Mouse (Mus musculus) MN1 (cell line): ENCODE data around the gene Akt1.

Experiments used
- DNase-seq: peaks from one replicate; pipeline ENCODE4 v3.0.0-alpha.2; 2016; ENCODE audit warnings: low spot score

Akt1 gene

GRCm38 (mm10) chr12:112660576-112661326, 13.9 kb downstream of the Akt1 start:
- no peak for DNase-seq

- DNase-seq, result peak; percentile 50
These were observed 15.6 kb downstream of the Akt1 start for GRCm38 (mm10) chr12:112659109-112659508.

GRCm38 (mm10) chr12:112658619-112659018, 16.1 kb downstream of the Akt1 start:
- peak; percentile 49 for DNase-seq

GRCm38 (mm10) chr12:112654076-112654475, 20.6 kb downstream of the Akt1 start:
- no peak for DNase-seq

- DNase-seq, result peak; percentile 90
These were observed 21.4 kb downstream of the Akt1 start for GRCm38 (mm10) chr12:112653157-112653824.

- DNase-seq, result no peak
These were observed 22.8 kb downstream of the Akt1 start for GRCm38 (mm10) chr12:112651778-112652439.

- no peak for DNase-seq
These were observed 26.6 kb downstream of the Akt1 start for GRCm38 (mm10) chr12:112648081-112648480.

GRCm38 (mm10) chr12:112646139-112646538, 28.5 kb downstream of the Akt1 start:
- no peak for DNase-seq

- no peak for DNase-seq
These were observed 29.7 kb downstream of the Akt1 start for GRCm38 (mm10) chr12:112644855-112645506.

- DNase-seq, result peak; percentile 96
These were observed 30.4 kb downstream of the Akt1 start, which contains the start of gene Siva1 for GRCm38 (mm10) chr12:112644180-112644854. TSS of gene Siva1 (plus strand) at chr12:112644679.

GRCm38 (mm10) chr12:112643126-112643525, 31.6 kb downstream of the Akt1 start:
- DNase-seq, result peak; percentile 23

GRCm38 (mm10) chr12:112639526-112639925, 35.2 kb downstream of the Akt1 start:
- DNase-seq, result no peak

- DNase-seq, result no peak
These were observed 41.0 kb downstream of the Akt1 start for GRCm38 (mm10) chr12:112633686-112634085.

- no peak for DNase-seq
These were observed 41.8 kb downstream of the Akt1 start for GRCm38 (mm10) chr12:112632907-112633306.

GRCm38 (mm10) chr12:112632084-112632777, 42.5 kb downstream of the Akt1 start:
- no peak for DNase-seq

- no peak for DNase-seq
These were observed 43.2 kb downstream of the Akt1 start for GRCm38 (mm10) chr12:112631472-112631871.

- DNase-seq, result no peak
These were observed 43.9 kb downstream of the Akt1 start for GRCm38 (mm10) chr12:112630796-112631195.

GRCm38 (mm10) chr12:112630029-112630428, 44.7 kb downstream of the Akt1 start:
- no peak for DNase-seq

- peak; percentile 55 for DNase-seq
These were observed 45.6 kb downstream of the Akt1 start for GRCm38 (mm10) chr12:112628928-112629721.

GRCm38 (mm10) chr12:112628197-112628596, 46.5 kb downstream of the Akt1 start:
- DNase-seq, result no peak
